In the genomic region with DNA sequence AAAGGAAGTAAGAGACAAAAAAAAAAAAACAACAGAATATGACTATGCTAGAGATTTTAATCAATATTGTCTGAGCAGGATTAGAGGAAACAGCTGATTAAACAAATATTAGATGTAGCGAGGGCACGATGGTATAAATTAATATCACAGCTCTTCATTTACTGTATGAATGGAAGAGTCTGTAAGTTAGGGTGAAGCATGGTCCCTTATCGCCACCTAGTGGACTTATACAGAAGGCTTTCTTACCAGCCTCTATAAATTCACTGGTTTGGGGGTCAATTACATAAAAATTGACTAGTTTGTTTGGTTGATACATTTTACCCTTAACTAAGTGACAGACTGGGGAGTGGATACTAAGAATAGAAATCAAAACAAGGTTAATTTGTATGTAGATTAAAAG, we compare ENCODE assay signal across 10 mouse cellular contexts. TPM values are rescaled to one million over a fixed set of nuclear protein-coding genes. Genes with fewer than 3 reads are reported as not detected.
DNase-seq lines count a peak whose midpoint lies in the region; ATAC-seq and TF ChIP-seq lines count a peak whose summit lies in the region.
"Had no signal": no experiment of that assay in that cellular context is flagged by ENCODE, and none has a peak within 500 bp of the region (broad histone marks: within the 10 kb centered on the region; RNA-seq: fewer than 3 reads in every experiment).

No protein-coding gene starts in this region.

- 1% methylated on average over 3 of the region's 3 CpGs for WGBS in forebrain, postnatal 0 days

- no peaks in the 10 kb centered on the region for H3K27me3 ChIP-seq in CH12.LX (replicated peaks)
- H3K27me3 ChIP-seq in forebrain, postnatal 0 days (ENCODE audit: insufficient read depth, low read length): no peaks in the 10 kb centered on the region
- H3K27me3 ChIP-seq: lung, embryonic 15.5 days had no signal

- H3K4me1 ChIP-seq in CH12.LX (ENCODE audit: control insufficient read depth in 1 of 2, insufficient read depth in 2 of 2): no peaks in the 10 kb centered on the region
- H3K4me1 ChIP-seq in forebrain, postnatal 0 days (ENCODE audit: insufficient read depth): no peaks in the 10 kb centered on the region

- no peak for TF ChIP-seq POLR2A in CH12.LX (IDR thresholded peaks at IDR 0.05; ENCODE audit: low read depth, low read length)

- TF ChIP-seq CTCF in CH12.LX (conservative IDR thresholded peaks at IDR 0.05 in 1 of 2, IDR thresholded peaks at IDR 0.05 in 1 of 2; ENCODE audit: low read depth in 2 of 2, low read length in 2 of 2): peak; percentile 65 to 80
- peak; percentile 93 for TF ChIP-seq CTCF in forebrain, postnatal 0 days (IDR thresholded peaks at IDR 0.05; ENCODE audit: low read depth)

- H3K4me3 ChIP-seq in CH12.LX (replicated peaks in 1 of 3; ENCODE audit: low read depth in 2 of 3, low read length in 2 of 3, poor library complexity in 1 of 3): no peak overlapping the region
- no peak overlapping the region for H3K4me3 ChIP-seq in forebrain, postnatal 0 days (ENCODE audit: low read depth, low read length)
- H3K4me3 ChIP-seq: erythroblast, embryonic 14.5 days had no signal

- no peak overlapping the region for H3K9ac ChIP-seq in CH12.LX (ENCODE audit: insufficient read depth, low read depth)
- no peak overlapping the region for H3K9ac ChIP-seq in forebrain, postnatal 0 days
- H3K9ac ChIP-seq: lung, embryonic 15.5 days had no signal

- H3K9me3 ChIP-seq in CH12.LX (replicated peaks; ENCODE audit: low read length): no peaks in the 10 kb centered on the region
- no peaks in the 10 kb centered on the region for H3K9me3 ChIP-seq in forebrain, postnatal 0 days (ENCODE audit: low read length)
- H3K9me3 ChIP-seq: lung, embryonic 15.5 days had no signal

- TF ChIP-seq EP300 in CH12.LX (IDR thresholded peaks at IDR 0.05; ENCODE audit: low read length): no peak

- no peaks in the 10 kb centered on the region for H3K36me3 ChIP-seq in CH12.LX (replicated peaks in 1 of 2; ENCODE audit: control insufficient read depth in 1 of 2, insufficient read depth in 1 of 2, low read length in 1 of 2)
- H3K36me3 ChIP-seq in forebrain, postnatal 0 days (ENCODE audit: insufficient read depth): no peaks in the 10 kb centered on the region
- H3K36me3 ChIP-seq: lung, embryonic 15.5 days had no signal

- no peak overlapping the region for H3K4me2 ChIP-seq in CH12.LX (ENCODE audit: insufficient read depth, low read depth, poor library complexity, severe bottlenecking)
- H3K4me2 ChIP-seq in forebrain, postnatal 0 days (ENCODE audit: low read depth): no peak overlapping the region
- H3K4me2 ChIP-seq: lung, embryonic 15.5 days had no signal

- peak; percentile 68 for DNase-seq in kidney, adult 9 months
- no peak for DNase-seq in kidney, adult 11 months
- peak; percentile 73 for DNase-seq in CH12.LX (ENCODE audit: extremely low read depth)
- peak; percentile 11 for DNase-seq in T-cell, adult 2 months (ENCODE audit: low spot score)
- DNase-seq in forebrain, postnatal 0 days: peak; percentile 87
- DNase-seq in lung, postnatal 14 days: peak; percentile 52
- no peak for DNase-seq in ovary, adult 18-20 months (ENCODE audit: low spot score)
- DNase-seq in adrenal gland, adult 2 months: no peak

- no peak overlapping the region for H3K27ac ChIP-seq in CH12.LX (ENCODE audit: insufficient read depth, low read depth)
- H3K27ac ChIP-seq in forebrain, postnatal 0 days (ENCODE audit: low read depth, low read length): no peak overlapping the region
- H3K27ac ChIP-seq: lung, embryonic 15.5 days had no signal

- dilution Hi-C loops in CH12.LX (cut with MboI; ENCODE audit: extremely low pct_ligation_motif_present, extremely low pct_unique_long_range_greater_than_20kb, low sequenced_read_pairs): no loop called here

- TF ChIP-seq RAD21 in CH12.LX (IDR thresholded peaks at IDR 0.05; ENCODE audit: low read depth, low read length): peak; percentile 97

- H3K79me2 ChIP-seq in CH12.LX (replicated peaks; ENCODE audit: control insufficient read depth, extremely low read depth, insufficient read depth, poor library complexity, severe bottlenecking): no peaks in the 10 kb centered on the region

- ATAC-seq in forebrain, postnatal 0 days: peak; percentile 69; the same call in 1 of the 2 replicates

- in situ Hi-C loops in CH12.LX (cut with MboI; ENCODE audit: low pct_ligation_motif_present, low pct_unique_long_range_greater_than_20kb, low sequenced_read_pairs): no loop called here

TF ChIP-seq in CH12.LX, 34 proteins besides CTCF, POLR2A, EP300 and RAD21:
- TF ChIP-seq SMC3 (IDR thresholded peaks at IDR 0.05; ENCODE audit: low read depth, low read length): peak; percentile 76
- 0 out of 2 replicates have a peak, but pooled peaks have one; percentile 11 for TF ChIP-seq TBP (conservative IDR thresholded peaks at IDR 0.05; ENCODE audit: low read depth, low read length)
- peak; percentile 23; the same call in 1 of the 2 replicates for TF ChIP-seq ZC3H11A (IDR thresholded peaks at IDR 0.05; ENCODE audit: low read depth, low read length)
- TF ChIP-seq MXI1 (IDR thresholded peaks at IDR 0.05; ENCODE audit: low read depth, low read length): no peak
- no peak for TF ChIP-seq KAT2A (IDR thresholded peaks at IDR 0.05; ENCODE audit: insufficient replicate concordance, low read length)
- no peak for TF ChIP-seq BHLHE40 (IDR thresholded peaks at IDR 0.05; ENCODE audit: low read depth, low read length)

RNA-seq across cellular contexts. Expression of a gene that starts 3.4 kb away (rescaled TPM):
- total RNA-seq in CH12.LX (2012; rRNA removed): 0.30 and 0.42 TPM in 2 replicates
- total RNA-seq in CH12.LX (2014; rRNA removed): 0.46 and 2.1 TPM in 2 replicates
- 1.3 and 2.6 TPM in 2 replicates for polyA plus RNA-seq in CH12.LX (2012; ENCODE audit: insufficient read length, low read depth)
- total RNA-seq in forebrain, postnatal 0 days (2014; rRNA removed): 4.5 TPM in 2 replicates
- 1.1 TPM in 2 replicates for polyA plus RNA-seq in forebrain, postnatal 0 days (2015; fragmentation: Nextera tagmentation; extraction: Ambion mirVana)
- 1 to 10 TPM; 2.0 to 6.2 TPM for total RNA-seq in adrenal gland, adult 2 months (2021)
- polyA plus RNA-seq in adrenal gland, adult 2 months (2012; rRNA removed): 0.31 TPM in 2 replicates
- polyA plus RNA-seq: erythroblast, embryonic 14.5 days had no signal

Comparison
In these comparisons a context has a peak if more than half of its experiments do, and no peak if none do; other contexts are left out.
1. DNase-seq: peak in kidney, adult 9 months (single experiment), CH12.LX (single experiment), T-cell, adult 2 months (single experiment), forebrain, postnatal 0 days (single experiment) and lung, postnatal 14 days (single experiment); none in kidney, adult 11 months (single experiment), ovary, adult 18-20 months (single experiment) and adrenal gland, adult 2 months (single experiment).